Mouse (Mus musculus) cerebellum, postnatal 36 days (tissue): ENCODE data around the gene Ptges.

Experiments used
- DNase-seq, 2 experiments: peaks; one replicate each; pipeline ENCODE4 v3.0.0; 2021 to 2022; ENCODE audit warnings: mixed read lengths in 2 of 2

The Ptges gene

GRCm38 (mm10) chr2:30845152-30846070 lies 84.3 kb downstream of the Ptges start:
- no peak for DNase-seq

- no peak for DNase-seq
Measured at GRCm38 (mm10) chr2:30842615-30843014, 87.0 kb downstream of the Ptges start.
